Mouse (Mus musculus) bone marrow macrophage, adult 2 months (primary cell): ENCODE results near the gene Kmt2b. TPM values are rescaled to one million over a fixed set of nuclear protein-coding genes. Genes with fewer than 3 reads are reported as not detected.

Experiments used
- H3K27ac ChIP-seq: 2 replicates; pipeline ENCODE4 v1.5.1; 2012; ENCODE audit warnings: low read depth, low read length; ENCODE audit not compliant: insufficient read depth
- H3K4me1 ChIP-seq: 2 replicates; pipeline ENCODE4 v1.6.1; 2012; ENCODE audit warnings: low read length; ENCODE audit not compliant: control insufficient read depth, insufficient read depth
- H3K4me3 ChIP-seq: 2 replicates; pipeline ENCODE4 v1.5.1; 2012; ENCODE audit warnings: mild to moderate bottlenecking, low read length, moderate library complexity; ENCODE audit not compliant: insufficient read depth
- CTCF ChIP-seq: IDR thresholded peaks from 2 replicates; pipeline ENCODE4 v1.5.1; 2012; ENCODE audit warnings: low read depth, mild to moderate bottlenecking, low read length, moderate library complexity
- POLR2A ChIP-seq: IDR thresholded peaks from 2 replicates; pipeline ENCODE4 v1.6.1; 2012; ENCODE audit warnings: mild to moderate bottlenecking, low read depth, low read length, borderline replicate concordance
- polyA plus RNA-seq: library from polyadenylated mRNA; stranded (reverse); fragments of >200 nt; gene quantifications from 2 replicates; pipeline ENCODE4 v1.2.4, GENCODE M21; 2012; ENCODE audit not compliant: missing spikeins, insufficient read depth, insufficient read length

The Kmt2b gene
- polyA plus RNA-seq, 1 experiment = 38.4 TPM

DNA sequence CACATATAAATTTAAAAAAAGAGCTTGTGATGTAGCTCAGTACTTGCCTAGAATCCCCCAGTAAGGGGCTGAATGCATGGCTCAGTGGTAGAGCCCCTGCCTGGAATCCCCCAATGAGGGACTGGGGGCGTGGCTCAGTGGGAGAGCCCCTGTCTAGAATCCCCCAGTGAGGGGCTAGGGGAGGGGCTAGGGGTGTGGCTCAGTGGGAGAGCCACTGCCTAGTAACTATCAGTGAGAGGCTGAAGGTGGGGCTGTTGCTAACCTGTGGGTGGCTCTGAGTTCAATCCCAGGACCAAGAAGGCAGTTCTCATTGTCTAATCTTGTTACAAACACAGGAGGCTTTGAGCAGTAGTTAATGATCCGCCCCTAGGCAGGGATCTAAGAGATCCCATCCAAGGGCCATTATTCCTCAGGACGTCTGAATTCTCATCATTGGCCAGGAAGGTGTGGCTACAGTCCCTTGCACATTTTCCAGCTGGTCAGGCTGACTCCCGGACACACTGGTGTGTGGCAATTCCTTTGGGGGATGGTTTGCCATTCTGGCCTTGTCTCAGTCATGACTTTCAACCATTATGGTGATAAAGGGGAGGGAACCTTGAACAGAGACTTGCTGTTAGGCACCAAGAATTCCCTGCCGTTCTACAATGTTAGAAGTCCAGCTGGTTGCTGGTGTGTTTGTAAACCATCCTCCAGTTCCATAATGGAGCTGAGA, 26.7 kb upstream of the Kmt2b start:
- Histone ChIP-seq H3K4me3 (no peak overlapping the region), H3K4me1 (no peaks in the 10 kb centered on the region), H3K27ac (no peak overlapping the region)
- no peak for TF ChIP-seq POLR2A
- no peak for TF ChIP-seq CTCF

DNA sequence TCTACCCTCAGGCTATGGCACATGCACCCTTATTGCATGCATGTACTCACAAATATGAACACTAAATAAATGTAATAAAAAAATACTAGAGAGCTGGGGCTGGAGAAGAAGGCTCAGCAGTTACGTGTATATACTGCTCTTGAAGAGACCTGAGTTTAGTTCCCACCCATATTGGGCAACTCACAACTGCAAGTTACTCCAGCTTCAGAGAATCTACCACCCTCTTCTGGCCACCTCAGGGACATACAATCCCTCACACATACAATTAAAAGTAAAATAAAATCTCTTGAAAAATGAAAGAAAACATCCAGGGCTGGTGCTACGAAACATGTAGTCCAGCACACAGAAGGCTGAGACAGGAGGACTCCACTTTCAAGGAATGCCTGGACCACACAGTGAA, 25.9 kb upstream of the Kmt2b start:
- Histone ChIP-seq H3K4me3 (no peak overlapping the region), H3K4me1 (no peaks in the 10 kb centered on the region), H3K27ac (no peak overlapping the region)
- no peak for TF ChIP-seq POLR2A
- TF ChIP-seq CTCF = no peak

DNA sequence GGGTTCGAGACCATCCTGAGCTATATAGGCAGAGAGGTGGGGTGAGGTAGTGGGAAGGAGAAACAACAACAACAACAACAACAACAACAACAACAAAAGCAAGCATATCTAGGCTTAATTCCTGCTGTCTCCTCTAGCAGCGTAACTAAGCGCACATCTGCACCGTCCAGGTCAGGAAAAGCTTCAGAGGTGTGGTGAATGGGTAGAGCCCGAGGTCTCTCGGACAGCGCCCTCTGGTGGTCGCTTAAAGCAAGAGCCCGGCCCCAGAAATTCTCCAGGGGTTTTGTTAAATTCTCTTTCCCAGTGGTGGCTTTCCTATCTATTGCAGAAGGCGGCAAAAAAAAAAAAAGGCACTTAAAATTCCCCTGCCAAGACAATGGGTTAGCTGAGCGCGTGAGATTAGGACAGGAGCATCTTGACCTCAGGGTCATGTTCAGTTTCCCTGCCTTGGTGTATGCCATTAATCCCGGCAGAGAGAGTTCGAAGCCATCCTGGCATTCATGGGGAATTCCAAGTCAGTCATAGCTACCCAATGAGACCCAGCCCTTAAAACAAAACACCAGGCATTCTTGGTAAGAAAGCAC, 25.1 kb upstream of the Kmt2b start:
- Histone ChIP-seq H3K4me1 (no peaks in the 10 kb centered on the region), H3K27ac (no peak overlapping the region), H3K4me3 (no peak overlapping the region)
- TF ChIP-seq CTCF = peak; percentile 94
- no peak for TF ChIP-seq POLR2A

DNA sequence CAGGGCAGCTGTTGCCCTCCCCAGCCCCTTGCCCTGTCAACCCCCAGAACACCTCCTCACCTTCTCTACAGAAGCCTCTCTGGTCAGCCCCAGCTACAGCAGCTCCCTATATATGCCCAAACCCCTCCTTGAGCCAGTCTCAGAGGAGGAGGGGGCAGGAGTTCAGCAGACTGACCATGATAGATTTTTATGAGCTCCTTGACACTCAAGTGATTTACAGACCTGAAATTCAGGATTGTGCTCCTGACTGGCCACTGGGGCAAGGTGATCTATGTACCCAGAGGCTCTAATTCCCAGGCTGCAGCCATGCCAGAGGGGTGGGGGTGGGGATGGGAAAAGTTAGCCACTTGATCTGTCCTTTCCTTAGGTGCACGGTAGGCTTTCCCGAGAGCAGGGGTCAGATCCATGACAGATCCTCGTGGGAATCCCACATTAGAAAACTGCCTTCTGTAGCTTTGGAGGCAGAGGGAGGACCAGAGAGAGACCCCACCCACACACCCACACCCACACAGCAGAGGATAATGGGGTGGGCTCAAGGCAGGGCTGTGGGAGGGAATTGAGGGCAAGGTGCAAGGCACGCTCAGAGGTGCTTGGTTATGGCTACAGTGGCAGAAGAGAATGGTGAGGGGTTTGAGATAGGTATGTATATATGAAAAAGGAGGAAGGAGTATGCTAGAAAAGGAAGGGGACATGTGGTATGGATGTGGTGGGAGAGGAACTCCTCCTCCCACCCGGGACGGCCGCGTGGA, 24.3 kb upstream of the Kmt2b start, which contains the start of gene Upk1a:
Gene Upk1a (minus strand): TSS at position 194 of the 749 bp plus-strand sequence.
- Histone ChIP-seq H3K27ac (no peak within 1 kb of the TSS), H3K4me1 (no peaks in the 10 kb centered on the region), H3K4me3 (no peak within 1 kb of the TSS)
- TF ChIP-seq POLR2A (no peak), CTCF (no peak)

DNA sequence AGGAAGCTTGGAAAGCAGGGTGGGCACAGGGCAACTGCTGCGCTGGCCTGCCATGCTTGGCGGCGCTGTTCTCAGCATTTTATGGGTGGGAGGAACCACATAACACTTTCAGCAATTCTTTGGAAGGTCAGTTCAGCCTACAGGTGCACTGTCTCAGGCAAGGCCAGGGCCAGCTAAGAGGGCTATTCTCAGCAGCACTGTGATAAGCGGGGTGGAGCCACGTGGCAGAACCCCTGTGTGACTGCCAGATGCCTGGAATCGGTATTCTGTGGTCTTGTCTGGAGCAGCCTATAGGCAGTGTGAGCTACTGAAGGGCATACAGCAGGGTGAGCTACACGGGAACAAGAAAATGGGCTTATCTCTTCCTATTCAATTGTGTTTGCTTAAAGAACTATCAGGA, 21.5 kb upstream of the Kmt2b start:
- TF ChIP-seq CTCF (no peak), POLR2A (no peak)
- no peak overlapping the region for H3K4me3 ChIP-seq
- no peak overlapping the region for H3K27ac ChIP-seq
- H3K4me1 ChIP-seq = no peaks in the 10 kb centered on the region

DNA sequence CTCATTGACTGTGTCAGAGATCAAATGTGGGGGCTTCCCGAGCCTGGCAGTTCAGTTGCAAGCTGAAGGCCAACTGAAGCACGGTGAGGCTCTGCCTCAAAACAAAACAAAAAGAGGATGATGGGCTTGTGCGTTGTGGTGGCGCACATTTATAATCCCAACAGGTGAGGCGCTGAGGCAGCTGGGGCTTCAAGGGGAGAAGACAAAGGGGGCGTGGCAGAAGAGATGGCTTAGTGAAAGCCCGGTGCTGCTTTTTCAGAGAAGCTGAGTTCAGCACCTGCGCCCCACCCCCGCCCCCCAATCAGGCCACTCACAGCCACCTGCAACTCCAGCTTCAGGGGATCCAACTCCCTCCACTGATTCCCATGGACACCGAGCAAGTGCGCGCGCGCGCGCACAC, 19.9 kb upstream of the Kmt2b start:
- no peaks in the 10 kb centered on the region for H3K4me1 ChIP-seq
- H3K27ac ChIP-seq = no peak overlapping the region
- H3K4me3 ChIP-seq = no peak overlapping the region
- TF ChIP-seq CTCF = no peak
- no peak for TF ChIP-seq POLR2A

- no peak overlapping the region for H3K27ac ChIP-seq
- no peak overlapping the region for H3K4me3 ChIP-seq
- no peak for TF ChIP-seq POLR2A
- TF ChIP-seq CTCF = peak; percentile 77
- H3K4me1 ChIP-seq = no peaks in the 10 kb centered on the region
Observed at GRCm38 (mm10) chr7:30607706-30608309, 19.3 kb upstream of the Kmt2b start.

- H3K4me3 ChIP-seq = no peak overlapping the region
- TF ChIP-seq POLR2A = no peak
- no peak for TF ChIP-seq CTCF
- H3K4me1 ChIP-seq = 0 out of 2 replicates have a peak, but pooled peaks cover 4% of the 10 kb centered on the region
- no peak overlapping the region for H3K27ac ChIP-seq
Observed at GRCm38 (mm10) chr7:30604944-30605343, 16.4 kb upstream of the Kmt2b start.

- TF ChIP-seq POLR2A (no peak), CTCF (no peak)
- Histone ChIP-seq H3K4me3 (no peak overlapping the region), H3K27ac (no peak overlapping the region), H3K4me1 (0 out of 2 replicates have a peak, but pooled peaks cover 4% of the 10 kb centered on the region)
Observed at GRCm38 (mm10) chr7:30604424-30604823, 15.9 kb upstream of the Kmt2b start.
